Mouse (Mus musculus): Measurements from ENCODE around the gene Nmb. TPM values are rescaled to one million over a fixed set of nuclear protein-coding genes. Genes with fewer than 3 reads are reported as not detected.
A peak's percentile ranks its signal among the peaks of the same experiment; 100 is the strongest.

The Nmb gene
- polyA plus RNA-seq, 1 experiment from 2014 or later, result 5.9 TPM

GRCm38 (mm10) chr7:80889841-80890241, 15.0 kb downstream of the Nmb start:
- no peaks in the 10 kb centered on the region for H3K9me3 ChIP-seq (replicated peaks; ENCODE audit: control insufficient read depth, low read length, poor library complexity, severe bottlenecking)
- no peak overlapping the region for H3K9ac ChIP-seq (ENCODE audit: low read depth, low read length)
- no peak for ATAC-seq
- no peaks in the 10 kb centered on the region for H3K27me3 ChIP-seq (ENCODE audit: control insufficient read depth, insufficient read depth, low read depth, low read length)
- 86% methylated on average over 13 of the region's 13 CpGs for WGBS
- H3K27ac ChIP-seq (ENCODE audit: low read length), result no peak overlapping the region
- H3K36me3 ChIP-seq (ENCODE audit: control insufficient read depth, insufficient read depth, low read length), result peaks cover 15% of the 10 kb centered on the region
- H3K4me3 ChIP-seq (ENCODE audit: low read depth, low read length), result no peak overlapping the region
- H3K4me1 ChIP-seq (ENCODE audit: control insufficient read depth, insufficient read depth, low read length), result peaks cover 2% of the 10 kb centered on the region; the same call in 1 of the 2 replicates
- H3K4me2 ChIP-seq (ENCODE audit: low read length), result no peak overlapping the region

GRCm38 (mm10) chr7:80889021-80889511, 15.8 kb downstream of the Nmb start:
- peak; percentile 50 for ATAC-seq
- Histone ChIP-seq H3K27ac (ENCODE audit: low read length) (no peak overlapping the region), H3K4me3 (ENCODE audit: low read depth, low read length) (no peak overlapping the region), H3K36me3 (ENCODE audit: control insufficient read depth, insufficient read depth, low read length) (peaks cover 15% of the 10 kb centered on the region), H3K4me1 (ENCODE audit: control insufficient read depth, insufficient read depth, low read length) (peaks cover 2% of the 10 kb centered on the region; the same call in 1 of the 2 replicates), H3K9me3 (replicated peaks; ENCODE audit: control insufficient read depth, low read length, poor library complexity, severe bottlenecking) (no peaks in the 10 kb centered on the region), H3K9ac (ENCODE audit: low read depth, low read length) (0 out of 2 replicates have a peak overlapping the region, but pooled peaks have one; percentile 16), H3K4me2 (ENCODE audit: low read length) (no peak overlapping the region), H3K27me3 (ENCODE audit: control insufficient read depth, insufficient read depth, low read depth, low read length) (no peaks in the 10 kb centered on the region)
- WGBS, result 47% methylated on average over 9 of the region's 9 CpGs

GRCm38 (mm10) chr7:80888595-80888994, 16.3 kb downstream of the Nmb start:
- no peaks in the 10 kb centered on the region for H3K27me3 ChIP-seq (ENCODE audit: control insufficient read depth, insufficient read depth, low read depth, low read length)
- H3K36me3 ChIP-seq (ENCODE audit: control insufficient read depth, insufficient read depth, low read length), result peaks cover 12% of the 10 kb centered on the region
- H3K4me1 ChIP-seq (ENCODE audit: control insufficient read depth, insufficient read depth, low read length), result peaks cover 2% of the 10 kb centered on the region; the same call in 1 of the 2 replicates
- H3K4me2 ChIP-seq (ENCODE audit: low read length), result no peak overlapping the region
- H3K4me3 ChIP-seq (ENCODE audit: low read depth, low read length), result no peak overlapping the region
- ATAC-seq, result no peak; the same call in 1 of the 2 replicates
- 81% methylated on average over 7 of the region's 7 CpGs for WGBS
- no peak overlapping the region for H3K27ac ChIP-seq (ENCODE audit: low read length)
- H3K9me3 ChIP-seq (replicated peaks; ENCODE audit: control insufficient read depth, low read length, poor library complexity, severe bottlenecking), result no peaks in the 10 kb centered on the region
- H3K9ac ChIP-seq (ENCODE audit: low read depth, low read length), result no peak overlapping the region

DNA sequence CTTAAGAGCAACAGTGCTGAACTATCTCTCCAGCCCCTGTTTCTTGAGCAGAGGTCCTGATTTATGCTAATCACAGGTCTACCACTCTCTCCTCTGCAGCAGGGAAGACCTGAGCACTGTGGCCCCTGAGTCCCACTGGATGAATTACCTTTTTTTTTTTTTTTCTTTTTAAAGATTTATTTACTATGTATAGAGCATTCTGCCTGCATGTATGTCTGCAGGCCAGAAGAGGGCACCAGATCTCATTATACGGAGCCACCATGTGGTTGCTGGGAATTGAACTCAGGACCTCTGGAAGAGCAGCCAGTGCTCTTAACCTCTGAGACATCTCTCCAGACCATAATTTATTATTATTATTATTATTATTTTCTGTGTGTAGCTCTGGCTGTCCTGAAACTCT, 19.2 kb downstream of the Nmb start:
- H3K27me3 ChIP-seq (ENCODE audit: control insufficient read depth, insufficient read depth, low read depth, low read length), result no peaks in the 10 kb centered on the region
- 38% methylated on average over 1 of the region's 1 CpGs for WGBS
- no peak overlapping the region for H3K27ac ChIP-seq (ENCODE audit: low read length)
- H3K9me3 ChIP-seq (replicated peaks; ENCODE audit: control insufficient read depth, low read length, poor library complexity, severe bottlenecking), result no peaks in the 10 kb centered on the region
- H3K4me2 ChIP-seq (ENCODE audit: low read length), result no peak overlapping the region
- no peaks in the 10 kb centered on the region for H3K36me3 ChIP-seq (ENCODE audit: control insufficient read depth, insufficient read depth, low read length)
- no peak overlapping the region for H3K9ac ChIP-seq (ENCODE audit: low read depth, low read length)
- ATAC-seq, result no peak
- no peak overlapping the region for H3K4me3 ChIP-seq (ENCODE audit: low read depth, low read length)
- H3K4me1 ChIP-seq (ENCODE audit: control insufficient read depth, insufficient read depth, low read length), result peaks cover 2% of the 10 kb centered on the region; the same call in 1 of the 2 replicates

DNA sequence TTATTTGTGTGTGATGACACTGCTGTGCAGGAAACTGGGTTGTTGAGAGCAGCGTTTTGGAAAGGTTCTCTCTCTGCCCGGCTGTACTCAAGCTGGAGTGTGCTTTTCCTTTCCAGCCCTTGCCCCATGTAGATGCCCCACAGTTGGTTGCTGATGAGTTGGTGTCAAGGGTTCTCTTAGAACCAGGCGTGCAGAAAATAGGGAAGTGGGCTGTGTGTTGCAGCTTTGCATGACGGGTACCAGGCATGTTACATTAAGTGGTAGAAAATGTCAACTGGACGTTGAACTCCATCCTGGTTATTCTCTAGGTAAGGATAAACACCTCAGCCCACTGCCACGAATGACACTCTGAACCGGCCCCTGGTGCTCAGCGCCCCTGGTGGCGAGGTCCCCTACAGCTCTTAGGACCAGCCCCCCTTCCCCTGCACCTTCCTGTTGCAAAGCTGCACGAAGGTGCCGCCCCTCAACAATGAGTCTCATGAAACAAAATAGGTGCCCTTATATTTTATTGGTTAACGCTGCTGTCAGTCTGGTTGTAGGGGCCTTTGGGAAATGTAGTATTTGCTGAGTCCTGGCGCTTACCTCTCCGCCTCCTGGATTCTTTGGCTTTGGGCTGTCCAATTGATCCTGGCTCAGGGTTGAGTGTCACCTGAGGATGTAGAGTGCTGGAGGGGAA, 21.9 kb downstream of the Nmb start:
- Histone ChIP-seq H3K27ac (ENCODE audit: low read length) (no peak overlapping the region), H3K4me1 (ENCODE audit: control insufficient read depth, insufficient read depth, low read length) (no peaks in the 10 kb centered on the region), H3K4me2 (ENCODE audit: low read length) (peak overlapping the region; percentile 59), H3K4me3 (ENCODE audit: low read depth, low read length) (peak overlapping the region; percentile 26), H3K36me3 (ENCODE audit: control insufficient read depth, insufficient read depth, low read length) (no peaks in the 10 kb centered on the region), H3K9ac (ENCODE audit: low read depth, low read length) (peak overlapping the region; percentile 46; the same call in 1 of the 2 replicates), H3K27me3 (ENCODE audit: control insufficient read depth, insufficient read depth, low read depth, low read length) (no peaks in the 10 kb centered on the region), H3K9me3 (replicated peaks; ENCODE audit: control insufficient read depth, low read length, poor library complexity, severe bottlenecking) (no peaks in the 10 kb centered on the region)
- peak; percentile 91 for ATAC-seq
- 23% methylated on average over 14 of the region's 14 CpGs for WGBS

DNA sequence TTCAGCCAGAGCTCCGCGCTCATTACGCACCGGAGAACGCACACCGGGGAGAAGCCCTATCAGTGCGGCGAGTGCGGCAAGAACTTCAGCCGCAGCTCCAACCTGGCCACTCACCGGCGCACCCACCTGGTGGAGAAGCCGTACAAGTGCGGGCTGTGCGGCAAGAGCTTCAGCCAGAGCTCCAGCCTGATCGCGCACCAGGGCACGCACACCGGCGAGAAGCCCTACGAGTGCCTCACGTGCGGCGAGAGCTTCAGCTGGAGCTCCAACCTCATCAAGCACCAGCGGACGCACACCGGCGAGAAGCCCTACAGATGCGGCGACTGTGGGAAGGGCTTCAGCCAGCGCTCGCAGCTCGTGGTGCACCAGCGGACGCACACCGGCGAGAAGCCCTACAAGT, 29.1 kb downstream of the Nmb start:
- no peak for ATAC-seq
- H3K27me3 ChIP-seq (ENCODE audit: control insufficient read depth, insufficient read depth, low read depth, low read length), result no peaks in the 10 kb centered on the region
- no peaks in the 10 kb centered on the region for H3K4me1 ChIP-seq (ENCODE audit: control insufficient read depth, insufficient read depth, low read length)
- H3K4me3 ChIP-seq (ENCODE audit: low read depth, low read length), result no peak overlapping the region
- peaks cover 14% of the 10 kb centered on the region for H3K36me3 ChIP-seq (ENCODE audit: control insufficient read depth, insufficient read depth, low read length)
- no peak overlapping the region for H3K4me2 ChIP-seq (ENCODE audit: low read length)
- H3K9ac ChIP-seq (ENCODE audit: low read depth, low read length), result no peak overlapping the region
- no peaks in the 10 kb centered on the region for H3K9me3 ChIP-seq (replicated peaks; ENCODE audit: control insufficient read depth, low read length, poor library complexity, severe bottlenecking)
- WGBS, result 29% methylated on average over 37 of the region's 37 CpGs
- H3K27ac ChIP-seq (ENCODE audit: low read length), result no peak overlapping the region

DNA sequence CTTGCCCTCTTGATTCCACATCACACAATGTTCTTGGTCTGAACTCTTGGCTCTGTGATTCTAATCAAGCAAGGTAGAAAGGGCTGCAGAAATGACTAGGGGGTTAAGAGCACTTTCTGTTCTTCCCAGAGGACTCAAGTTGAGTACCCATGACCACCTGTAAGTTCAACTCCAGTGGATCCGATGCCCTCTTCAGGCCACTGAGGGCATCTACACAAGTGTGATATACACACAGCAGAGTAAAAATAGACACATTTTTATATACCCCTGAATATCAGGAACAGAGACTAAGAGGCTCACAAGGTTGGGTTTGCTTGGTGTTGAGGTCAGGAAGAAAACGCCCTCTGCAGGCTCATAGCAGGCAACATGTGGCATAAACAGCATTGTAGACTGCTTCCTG, 31.2 kb downstream of the Nmb start:
- Histone ChIP-seq H3K36me3 (ENCODE audit: control insufficient read depth, insufficient read depth, low read length) (peaks cover 22% of the 10 kb centered on the region), H3K9ac (ENCODE audit: low read depth, low read length) (no peak overlapping the region), H3K27me3 (ENCODE audit: control insufficient read depth, insufficient read depth, low read depth, low read length) (no peaks in the 10 kb centered on the region), H3K4me3 (ENCODE audit: low read depth, low read length) (no peak overlapping the region), H3K4me1 (ENCODE audit: control insufficient read depth, insufficient read depth, low read length) (no peaks in the 10 kb centered on the region), H3K4me2 (ENCODE audit: low read length) (no peak overlapping the region), H3K9me3 (replicated peaks; ENCODE audit: control insufficient read depth, low read length, poor library complexity, severe bottlenecking) (no peaks in the 10 kb centered on the region), H3K27ac (ENCODE audit: low read length) (no peak overlapping the region)
- WGBS, result 92% methylated on average over 2 of the region's 2 CpGs
- ATAC-seq, result no peak

DNA sequence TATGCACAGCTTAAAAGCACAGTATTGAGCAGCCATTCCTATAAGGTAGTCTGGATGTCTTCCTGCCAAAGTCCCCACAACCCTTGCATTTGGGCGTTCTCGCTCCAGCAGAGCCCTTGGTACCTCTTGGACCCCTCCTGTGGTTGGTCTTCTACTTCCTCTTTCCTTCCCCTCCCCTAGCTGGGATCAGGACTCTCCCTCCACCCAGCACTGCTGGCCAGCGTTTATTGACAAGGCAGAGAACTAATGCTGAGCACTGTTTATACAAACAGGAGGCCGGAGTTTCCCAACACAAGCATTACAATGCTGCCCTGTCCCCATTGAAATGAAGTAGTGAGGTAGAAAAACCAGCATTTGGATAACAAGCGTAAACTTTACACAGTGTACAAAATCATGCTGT, 31.8 kb downstream of the Nmb start:
- no peaks in the 10 kb centered on the region for H3K4me1 ChIP-seq (ENCODE audit: control insufficient read depth, insufficient read depth, low read length)
- no peaks in the 10 kb centered on the region for H3K9me3 ChIP-seq (replicated peaks; ENCODE audit: control insufficient read depth, low read length, poor library complexity, severe bottlenecking)
- H3K27ac ChIP-seq (ENCODE audit: low read length), result no peak overlapping the region
- H3K27me3 ChIP-seq (ENCODE audit: control insufficient read depth, insufficient read depth, low read depth, low read length), result no peaks in the 10 kb centered on the region
- no peak overlapping the region for H3K4me2 ChIP-seq (ENCODE audit: low read length)
- ATAC-seq, result no peak
- H3K4me3 ChIP-seq (ENCODE audit: low read depth, low read length), result no peak overlapping the region
- H3K36me3 ChIP-seq (ENCODE audit: control insufficient read depth, insufficient read depth, low read length), result peaks cover 26% of the 10 kb centered on the region
- H3K9ac ChIP-seq (ENCODE audit: low read depth, low read length), result no peak overlapping the region
- WGBS, result 92% methylated on average over 5 of the region's 5 CpGs

- H3K36me3 ChIP-seq (ENCODE audit: control insufficient read depth, insufficient read depth, low read length), result peaks cover 38% of the 10 kb centered on the region
- WGBS, result 90% methylated on average over 2 of the region's 2 CpGs
Observed at GRCm38 (mm10) chr7:80868686-80869085, 36.2 kb downstream of the Nmb start.

More at GRCm38 (mm10) chr7:80868686-80869085, 36.2 kb downstream of the Nmb start:
- Histone ChIP-seq H3K4me1 (ENCODE audit: control insufficient read depth, insufficient read depth, low read length) (peaks cover 12% of the 10 kb centered on the region), H3K27ac (ENCODE audit: low read length) (no peak overlapping the region), H3K4me3 (ENCODE audit: low read depth, low read length) (no peak overlapping the region), H3K9me3 (replicated peaks; ENCODE audit: control insufficient read depth, low read length, poor library complexity, severe bottlenecking) (no peaks in the 10 kb centered on the region), H3K4me2 (ENCODE audit: low read length) (no peak overlapping the region), H3K27me3 (ENCODE audit: control insufficient read depth, insufficient read depth, low read depth, low read length) (no peaks in the 10 kb centered on the region), H3K9ac (ENCODE audit: low read depth, low read length) (no peak overlapping the region)
- ATAC-seq, result no peak
